Mouse (Mus musculus) urinary bladder, postnatal 10 days (tissue): ENCODE measurements around the gene Krtap28-10.

Experiments
- DNase-seq: peaks from one replicate; pipeline ENCODE4 v3.0.0; 2022; ENCODE audit warnings: low spot score

The Krtap28-10 gene

GRCm38 (mm10) chr1:83042380-83042779 lies at the start of gene Krtap28-10:
TSS of gene Krtap28-10 (minus strand) at chr1:83042480.
- no peak for DNase-seq

- no peak for DNase-seq
Measured at GRCm38 (mm10) chr1:83091268-83091667, 49.0 kb upstream of the Krtap28-10 start.

DNA sequence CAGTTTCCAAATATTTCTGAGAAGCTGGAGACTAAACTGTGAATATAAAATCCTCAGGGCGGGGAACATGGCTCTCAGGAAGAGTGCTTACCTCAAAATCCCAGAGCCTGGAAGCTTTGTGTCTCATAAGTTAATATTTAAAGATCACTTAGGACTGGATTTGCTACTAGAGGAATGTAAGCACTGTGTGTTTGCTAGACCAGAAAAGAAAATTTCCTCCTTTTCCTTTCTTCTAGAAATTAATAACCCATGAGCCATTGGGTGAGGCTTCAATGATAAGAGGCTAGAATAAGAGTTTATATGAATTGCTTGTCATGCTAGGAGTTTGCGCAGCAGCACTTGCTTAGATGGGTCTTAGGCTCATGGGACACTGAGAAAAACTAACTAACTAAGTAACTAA lies 42.5 kb upstream of the Krtap28-10 start:
- no peak for DNase-seq

- DNase-seq = no peak
Measured at GRCm38 (mm10) chr1:83077016-83077415, 34.7 kb upstream of the Krtap28-10 start.

GRCm38 (mm10) chr1:83076190-83076917 lies 34.1 kb upstream of the Krtap28-10 start:
- DNase-seq = no peak

DNA sequence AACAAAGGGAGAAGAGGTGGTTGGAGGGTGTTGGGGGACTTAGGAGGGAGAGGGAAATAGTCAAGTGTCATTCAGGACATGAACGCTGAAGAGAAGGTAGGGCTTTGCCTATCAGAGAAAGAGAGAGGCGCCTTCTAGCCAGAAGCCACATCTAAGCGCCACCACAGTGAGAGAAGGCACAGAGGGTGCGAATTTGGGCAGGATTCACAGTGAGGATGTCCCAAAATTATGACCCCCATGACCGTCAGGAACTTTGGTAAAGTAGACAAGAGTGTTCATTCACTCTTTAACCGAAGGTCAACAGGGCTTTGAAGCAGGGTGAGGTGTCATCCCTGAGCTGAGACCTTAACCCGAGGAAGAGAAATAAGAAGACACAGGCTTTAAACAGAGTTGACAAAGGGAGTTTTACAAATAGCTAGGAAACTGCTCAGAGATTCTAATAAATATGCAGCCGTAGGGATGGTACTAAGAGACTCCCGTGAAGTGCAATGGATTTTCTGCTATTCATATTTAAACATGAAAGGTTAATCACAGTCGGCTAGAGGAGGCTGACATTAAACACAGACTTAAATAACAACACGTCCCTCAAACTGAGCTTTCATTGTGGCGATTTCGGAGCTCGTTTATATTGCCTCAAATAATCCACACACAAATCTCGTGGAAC lies 33.4 kb upstream of the Krtap28-10 start:
- DNase-seq = no peak

DNA sequence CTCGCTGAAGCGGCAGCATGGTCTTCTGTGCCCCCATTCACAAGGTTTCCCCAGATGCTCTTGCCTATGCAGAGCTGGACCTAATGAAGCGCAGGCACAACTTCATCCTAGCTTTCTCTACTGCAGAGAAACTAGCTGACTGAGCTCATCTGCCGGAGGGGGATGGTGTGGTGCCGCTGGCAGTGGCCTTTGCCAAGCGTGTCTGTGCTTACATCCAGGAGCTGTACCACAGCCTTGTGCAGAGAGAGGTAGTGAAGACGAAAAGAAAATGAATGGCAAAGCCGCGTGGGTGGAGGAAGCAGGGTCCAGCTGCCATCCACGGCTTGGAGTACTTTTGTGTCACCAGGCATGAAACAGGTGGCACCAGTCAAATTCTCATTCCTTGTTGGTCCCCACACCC lies 24.9 kb upstream of the Krtap28-10 start:
- no peak for DNase-seq

DNA sequence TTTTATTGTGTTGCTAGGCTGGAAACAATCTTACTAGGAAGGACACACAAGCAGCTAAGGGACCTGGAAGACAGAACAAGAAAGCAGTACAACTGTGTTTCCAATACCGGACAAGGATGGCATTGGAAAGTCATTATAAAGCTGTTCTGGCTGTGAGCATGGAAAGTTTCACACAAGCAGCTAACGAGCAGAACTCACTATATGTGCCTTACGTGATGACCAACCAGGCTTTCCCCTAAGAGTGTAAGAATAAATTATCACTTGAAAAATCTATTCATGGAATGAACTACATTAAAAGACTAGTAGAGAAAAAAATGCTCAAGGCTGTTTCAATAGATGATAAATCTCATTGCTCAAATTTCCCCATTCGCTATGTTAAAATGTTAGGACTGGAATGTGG lies 24.3 kb upstream of the Krtap28-10 start:
- no peak for DNase-seq

GRCm38 (mm10) chr1:83064851-83065250 lies 22.6 kb upstream of the Krtap28-10 start:
- DNase-seq = no peak

DNA sequence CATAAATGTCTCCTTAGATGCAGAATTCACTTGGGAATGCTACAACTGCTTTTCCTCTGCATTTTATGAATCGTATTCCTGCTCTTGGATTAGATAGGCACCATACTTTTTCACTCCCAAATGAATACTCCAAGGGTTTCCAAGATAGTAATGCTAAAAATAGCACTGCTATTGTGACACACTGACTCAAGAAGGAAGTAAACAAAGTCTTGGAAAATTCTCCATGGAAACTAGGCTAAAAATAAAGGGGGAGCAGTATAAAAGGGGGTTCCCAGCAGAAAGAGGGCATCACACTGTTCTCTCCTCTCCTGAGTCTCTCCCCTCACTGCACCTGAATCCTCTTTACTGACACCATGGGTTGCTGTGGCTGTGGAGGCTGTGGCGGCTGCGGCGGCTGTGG lies 18.4 kb upstream of the Krtap28-10 start, which contains the start of gene Krtap28-13:
Gene Krtap28-13 (plus strand): TSS at position 288 of the 400 bp plus-strand sequence.
- no peak for DNase-seq

DNA sequence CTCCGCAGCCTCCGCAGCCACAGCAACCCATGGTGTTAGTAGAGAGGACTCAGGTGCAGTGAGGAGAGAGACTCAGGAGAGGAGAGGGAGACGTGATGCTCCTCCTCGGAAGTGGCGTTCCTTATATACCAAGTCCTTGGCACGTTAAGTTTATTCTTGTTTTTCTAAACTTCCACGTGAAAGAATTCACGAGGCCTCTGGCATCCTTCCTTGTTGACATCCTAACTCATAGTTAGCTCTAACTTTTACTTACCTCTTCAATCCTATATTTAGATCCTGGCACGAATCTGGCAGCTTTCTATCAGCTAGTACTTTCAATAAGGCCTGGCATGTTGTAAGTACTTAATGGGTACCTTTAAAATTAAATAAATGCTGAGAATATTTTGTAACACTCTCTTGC lies 17.0 kb upstream of the Krtap28-10 start, which contains the start of gene A030005K14Rik:
Gene A030005K14Rik (minus strand): TSS at position 101 of the 400 bp plus-strand sequence.
- no peak for DNase-seq

- DNase-seq = no peak
Measured at GRCm38 (mm10) chr1:83058481-83058880, 16.2 kb upstream of the Krtap28-10 start.

- DNase-seq = no peak
Measured at GRCm38 (mm10) chr1:83044882-83045427, 2.7 kb upstream of the Krtap28-10 start, which contains the start of gene Gm47969. TSS of gene Gm47969 (plus strand) at chr1:83044932.

DNA sequence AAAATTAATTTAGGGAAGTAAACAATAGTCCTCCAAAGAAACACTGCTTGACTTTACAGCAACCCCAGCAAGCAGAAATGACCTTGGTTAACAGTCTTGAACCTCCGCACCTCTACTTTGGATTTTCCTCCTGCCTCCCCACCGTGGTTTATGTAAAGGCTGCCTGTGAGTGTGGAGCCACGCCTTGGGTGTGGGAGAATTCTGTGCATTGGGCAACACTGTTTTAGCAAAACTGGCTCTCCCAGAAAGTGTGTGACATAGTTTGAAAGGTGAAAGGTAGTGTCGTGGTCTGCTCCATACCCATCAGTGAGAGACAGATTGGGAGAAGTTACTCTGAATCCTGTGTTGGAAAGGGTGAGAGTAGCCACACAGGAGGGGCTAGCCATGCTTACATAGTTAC lies 3.2 kb downstream of the Krtap28-10 start:
- no peak for DNase-seq

DNA sequence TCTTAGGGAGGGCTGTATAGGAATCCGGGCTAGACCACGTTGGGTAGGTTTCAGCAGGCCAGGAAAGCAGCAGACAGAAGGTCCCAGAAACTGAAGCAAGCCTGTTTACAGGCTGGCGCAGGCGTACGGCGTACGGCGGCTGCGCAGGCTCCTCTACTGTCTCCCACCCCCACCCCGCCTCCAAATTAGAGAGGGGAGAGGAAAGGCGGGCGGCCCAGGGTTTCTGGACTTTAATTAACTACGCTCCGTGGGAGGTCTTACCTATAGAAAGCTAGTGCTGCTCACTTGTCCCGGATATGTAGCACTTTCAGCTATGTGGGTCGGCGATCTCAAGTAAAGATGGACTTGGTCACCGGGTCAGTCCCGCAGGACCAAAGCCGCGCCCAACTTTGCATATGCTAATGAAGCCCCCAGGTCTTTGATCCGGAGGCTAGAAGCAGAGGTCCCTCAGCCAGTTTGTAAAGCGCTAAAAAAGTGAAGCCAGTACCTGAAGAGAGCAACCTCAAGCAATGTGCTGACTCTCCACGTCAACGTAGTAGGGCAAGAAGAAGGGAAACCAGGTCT lies 4.1 kb downstream of the Krtap28-10 start, which contains the start of gene Slc19a3:
Gene Slc19a3 (minus strand): TSS at position 340 of the 564 bp plus-strand sequence.
- no peak for DNase-seq

- no peak for DNase-seq
Measured at GRCm38 (mm10) chr1:83036892-83037667, 5.2 kb downstream of the Krtap28-10 start.

DNA sequence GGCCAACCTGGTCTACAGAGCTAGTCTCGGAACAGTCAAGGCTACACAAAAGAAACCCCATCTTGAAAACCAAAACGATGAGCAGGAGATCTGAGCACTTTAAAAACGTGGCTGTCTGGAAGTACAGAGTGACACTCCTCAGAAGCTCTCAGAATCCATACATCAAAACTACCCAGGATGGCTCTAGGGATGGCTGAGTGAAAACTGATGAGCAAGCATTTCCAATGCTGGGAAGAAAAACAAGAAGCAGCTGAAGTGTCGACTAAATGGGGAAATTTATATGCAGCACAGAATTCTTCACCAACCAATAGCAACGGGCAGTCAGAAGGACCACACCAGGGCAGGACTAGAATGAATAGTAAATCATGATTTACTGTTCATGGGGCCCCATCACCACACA lies 7.8 kb downstream of the Krtap28-10 start:
- no peak for DNase-seq

GRCm38 (mm10) chr1:83032508-83032907 lies 9.8 kb downstream of the Krtap28-10 start:
- no peak for DNase-seq

DNA sequence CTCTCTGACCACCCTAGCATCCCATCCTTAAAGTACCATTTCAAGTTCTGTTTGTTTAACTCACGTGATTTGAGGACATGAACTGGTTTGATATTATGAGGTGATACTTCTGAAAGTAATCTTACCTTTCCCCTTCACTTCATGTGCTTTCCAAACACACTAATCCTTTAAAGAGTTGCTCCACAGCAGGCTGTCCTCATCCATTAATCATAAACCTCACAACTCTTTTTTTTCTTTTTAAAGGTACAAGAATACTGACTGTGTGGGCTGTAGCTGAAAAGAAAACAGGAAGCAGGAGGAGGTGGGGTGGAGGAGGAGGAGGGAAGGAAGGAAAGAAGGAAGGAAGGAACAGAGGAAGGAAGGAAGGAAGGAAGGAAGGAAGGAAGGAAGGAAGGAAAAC lies 10.3 kb downstream of the Krtap28-10 start:
- DNase-seq = no peak

- no peak for DNase-seq
Measured at GRCm38 (mm10) chr1:83016556-83016955, 25.7 kb downstream of the Krtap28-10 start.

DNA sequence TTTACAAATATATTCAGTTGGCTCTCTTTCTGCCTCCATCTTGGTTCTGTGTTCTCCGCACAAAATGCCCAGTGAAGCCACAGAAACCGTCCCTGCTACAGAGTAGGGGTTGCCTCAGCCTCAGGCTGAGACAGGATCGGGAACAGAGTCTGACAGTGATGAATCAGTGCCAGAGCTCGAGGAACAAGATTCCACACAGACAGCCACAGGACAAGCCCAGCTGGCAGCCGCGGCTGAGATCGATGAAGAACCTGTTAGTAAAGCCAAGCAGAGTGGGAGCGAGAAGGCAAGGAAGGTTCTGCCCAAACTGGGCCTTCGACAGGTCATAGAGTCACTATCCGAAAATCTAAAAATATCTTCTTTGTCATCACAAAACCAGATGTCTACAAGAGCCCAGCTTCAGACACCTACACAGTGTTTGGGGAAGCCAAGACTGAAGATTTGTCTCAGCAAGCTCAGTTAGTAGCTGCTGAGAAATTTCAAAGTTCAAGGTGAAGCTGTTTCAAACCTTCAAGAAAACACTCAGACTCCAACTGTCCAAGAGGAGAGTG lies 26.9 kb downstream of the Krtap28-10 start:
- no peak for DNase-seq

DNA sequence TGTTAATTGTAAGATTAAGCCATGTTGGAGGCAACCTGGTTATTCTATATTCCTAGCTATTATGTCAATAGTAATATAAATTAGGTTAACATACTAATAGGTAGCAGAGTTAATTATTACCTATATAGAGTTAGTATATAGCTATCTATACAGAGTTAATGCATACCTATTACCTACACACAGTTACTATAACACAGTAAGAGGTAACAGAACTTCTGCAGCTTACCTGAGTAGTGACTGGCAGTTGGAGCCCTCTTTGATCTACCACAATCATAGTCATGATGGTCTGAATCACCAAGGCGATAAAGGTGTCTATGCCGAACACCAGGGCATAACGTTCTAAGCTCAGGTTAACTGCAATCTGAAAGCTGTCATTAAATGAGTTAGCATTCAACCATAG lies 27.8 kb downstream of the Krtap28-10 start:
- DNase-seq = no peak
